Mouse (Mus musculus): Measurements from ENCODE around the gene Cntnap2.

Gene Cntnap2

GRCm38 (mm10) chr6:46704293-46705170 is 1645.4 kb downstream of the Cntnap2 start:
- no peak for DNase-seq

GRCm38 (mm10) chr6:46705926-46706325 is 1646.8 kb downstream of the Cntnap2 start:
- DNase-seq = no peak

GRCm38 (mm10) chr6:46716576-46716975 is 1657.4 kb downstream of the Cntnap2 start:
- DNase-seq = no peak

- no peak for DNase-seq
These were observed 1674.6 kb downstream of the Cntnap2 start for GRCm38 (mm10) chr6:46733794-46734193.

GRCm38 (mm10) chr6:46748448-46748847 is 1689.3 kb downstream of the Cntnap2 start:
- DNase-seq = no peak

- no peak for DNase-seq
These were observed 1704.3 kb downstream of the Cntnap2 start for GRCm38 (mm10) chr6:46763481-46763880.

GRCm38 (mm10) chr6:46774529-46774928 is 1715.4 kb downstream of the Cntnap2 start:
- DNase-seq = no peak

- no peak for DNase-seq
These were observed 1743.3 kb downstream of the Cntnap2 start for GRCm38 (mm10) chr6:46802264-46803110.

GRCm38 (mm10) chr6:46856635-46857034 is 1797.5 kb downstream of the Cntnap2 start:
- DNase-seq = no peak

- DNase-seq = no peak
These were observed 1801.9 kb downstream of the Cntnap2 start for GRCm38 (mm10) chr6:46861076-46861475.

- no peak for DNase-seq
These were observed 1807.2 kb downstream of the Cntnap2 start for GRCm38 (mm10) chr6:46866317-46866716.

GRCm38 (mm10) chr6:46886230-46886629 is 1827.1 kb downstream of the Cntnap2 start:
- no peak for DNase-seq

GRCm38 (mm10) chr6:46909167-46909566 is 1850.0 kb downstream of the Cntnap2 start:
- DNase-seq = no peak

GRCm38 (mm10) chr6:46918701-46919274 is 1859.6 kb downstream of the Cntnap2 start:
- DNase-seq = no peak

GRCm38 (mm10) chr6:46919973-46920372 is 1860.8 kb downstream of the Cntnap2 start:
- DNase-seq = no peak

- no peak for DNase-seq
These were observed 1865.6 kb downstream of the Cntnap2 start for GRCm38 (mm10) chr6:46924709-46925108.

- DNase-seq = no peak
These were observed 1886.5 kb downstream of the Cntnap2 start for GRCm38 (mm10) chr6:46945703-46946102.

- peak; percentile 54 for DNase-seq
These were observed 1902.0 kb downstream of the Cntnap2 start for GRCm38 (mm10) chr6:46961022-46961686.

GRCm38 (mm10) chr6:46963261-46963660 is 1904.1 kb downstream of the Cntnap2 start:
- DNase-seq = no peak

- DNase-seq = no peak
These were observed 1904.5 kb downstream of the Cntnap2 start for GRCm38 (mm10) chr6:46963693-46964092.

GRCm38 (mm10) chr6:46972640-46973039 is 1913.5 kb downstream of the Cntnap2 start:
- DNase-seq = no peak

GRCm38 (mm10) chr6:46996010-46996602 is 1936.9 kb downstream of the Cntnap2 start:
- DNase-seq = no peak
